Mouse (Mus musculus) yolk sac, embryonic 10.5 days (tissue): Measurements from ENCODE around the gene Tusc1.
A peak's percentile ranks its signal among the peaks of the same experiment; 100 is the strongest.

Experiments
- DNase-seq: peaks from one replicate; pipeline ENCODE4 v3.0.0-alpha.2; 2017; ENCODE audit warnings: low spot score

Tusc1 gene

GRCm38 (mm10) chr4:93335118-93336003 lies at the start of gene Tusc1:
TSS of gene Tusc1 (minus strand) at chr4:93335511.
- peak; percentile 69 for DNase-seq

GRCm38 (mm10) chr4:93352930-93353329 lies 17.6 kb upstream of the Tusc1 start:
- no peak for DNase-seq

GRCm38 (mm10) chr4:93344357-93344756 lies 9.0 kb upstream of the Tusc1 start:
- no peak for DNase-seq

GRCm38 (mm10) chr4:93341568-93341967 lies 6.3 kb upstream of the Tusc1 start:
- DNase-seq: no peak

- no peak for DNase-seq
Observed at GRCm38 (mm10) chr4:93337977-93338376, 2.7 kb upstream of the Tusc1 start.

GRCm38 (mm10) chr4:93334636-93335117 lies 634 bp downstream of the Tusc1 start:
- DNase-seq: peak; percentile 81

GRCm38 (mm10) chr4:93307486-93307885 lies 27.8 kb downstream of the Tusc1 start:
- no peak for DNase-seq

GRCm38 (mm10) chr4:93286065-93286464 lies 49.2 kb downstream of the Tusc1 start:
- no peak for DNase-seq
